Mouse (Mus musculus) myocyte (in vitro differentiated cells): ENCODE data around the gene Wdr47.

Experiments
- CEBPB ChIP-seq: IDR thresholded peaks from 2 replicates; pipeline ENCODE4 v1.6.1; 2011; ENCODE audit warnings: mild to moderate bottlenecking, moderate library complexity; ENCODE audit not compliant: poor library complexity, insufficient read depth, severe bottlenecking
- E2F4 ChIP-seq: IDR thresholded peaks from one replicate; pipeline ENCODE4 v1.6.1; 2011; ENCODE audit warnings: mild to moderate bottlenecking, control low read depth, moderate library complexity; ENCODE audit not compliant: insufficient read depth
- MAX ChIP-seq: IDR thresholded peaks from one replicate; pipeline ENCODE4 v1.6.1; 2011; ENCODE audit warnings: low read depth, mild to moderate bottlenecking, control low read depth
- MYOD1 ChIP-seq, 3 experiments: IDR thresholded peaks; one replicate each; pipeline ENCODE4 v1.6.1; 2011; ENCODE audit warnings: control low read depth in 2 of 3, low read depth in 2 of 3, mild to moderate bottlenecking in 2 of 3, moderate library complexity in 1 of 3; ENCODE audit not compliant: insufficient read length in 2 of 3, control insufficient read depth in 1 of 3
- MYOG ChIP-seq, 3 experiments: IDR thresholded peaks; one replicate each; pipeline ENCODE4 v1.6.1; 2011; ENCODE audit warnings: control low read depth in 2 of 3, low read depth in 2 of 3, mild to moderate bottlenecking in 2 of 3; ENCODE audit not compliant: insufficient read length in 2 of 3, control insufficient read depth in 1 of 3, insufficient read depth in 1 of 3
- POLR2A ChIP-seq: IDR thresholded peaks from one replicate; pipeline ENCODE4 v1.6.1; 2011; ENCODE audit warnings: low read depth, mild to moderate bottlenecking, control low read depth, moderate library complexity; ENCODE audit not compliant: insufficient read length
- POLR2AphosphoS2 ChIP-seq: IDR thresholded peaks from one replicate; pipeline ENCODE4 v1.6.1; 2011; ENCODE audit warnings: low read depth, control low read depth; ENCODE audit not compliant: insufficient read length
- REST ChIP-seq: IDR thresholded peaks from one replicate; pipeline ENCODE4 v1.6.1; 2011; ENCODE audit warnings: mild to moderate bottlenecking, control low read depth, moderate library complexity; ENCODE audit not compliant: insufficient read depth, insufficient read length
- TCF12 ChIP-seq: IDR thresholded peaks from one replicate; pipeline ENCODE4 v1.6.1; 2011; ENCODE audit warnings: mild to moderate bottlenecking, control low read depth; ENCODE audit not compliant: poor library complexity, insufficient read depth, severe bottlenecking
- USF1 ChIP-seq: IDR thresholded peaks from one replicate; pipeline ENCODE4 v1.6.1; 2011; ENCODE audit warnings: low read depth, mild to moderate bottlenecking, control low read depth, moderate library complexity

GRCm38 (mm10) chr3:108563309-108563708 is 27.8 kb upstream of the Wdr47 start:
- TF ChIP-seq TCF12: no peak
- no peak for TF ChIP-seq MYOD1 (IDR thresholded peaks at IDR 0.05; ENCODE audit: control insufficient read depth in 1 of 3, insufficient read length in 2 of 3, low read depth in 2 of 3)
- no peak for TF ChIP-seq POLR2A
- TF ChIP-seq MAX: no peak
- no peak for TF ChIP-seq REST
- TF ChIP-seq USF1: no peak
- TF ChIP-seq POLR2AphosphoS2: no peak
- TF ChIP-seq MYOG (IDR thresholded peaks at IDR 0.05; ENCODE audit: control insufficient read depth in 1 of 3, insufficient read depth in 1 of 3, insufficient read length in 2 of 3, low read depth in 2 of 3): no peak
- no peak for TF ChIP-seq CEBPB
- no peak for TF ChIP-seq E2F4
